Mouse (Mus musculus) kidney, adult 11 months (tissue): ENCODE data around the gene Arhgdig.
"Not testable (repeated sequence)": the region's sequence is repeated elsewhere in the genome, so short reads cannot be mapped to it uniquely, and the experiment has no call there.

Source experiments
- DNase-seq: peaks from one replicate; pipeline ENCODE4 v3.0.0; 2022

Arhgdig gene

GRCm38 (mm10) chr17:26203321-26203811 is 4.2 kb downstream of the Arhgdig start:
- DNase-seq = peak; percentile 38

GRCm38 (mm10) chr17:26202737-26203136 is 4.8 kb downstream of the Arhgdig start, which contains the start of gene Rgs11:
Gene Rgs11 (plus strand): TSS chr17:26202951.
- no peak for DNase-seq

GRCm38 (mm10) chr17:26201998-26202397 is 5.6 kb downstream of the Arhgdig start:
- DNase-seq = peak; percentile 40

GRCm38 (mm10) chr17:26200831-26201705 is 6.5 kb downstream of the Arhgdig start:
- DNase-seq = no peak

- no peak for DNase-seq
Observed at GRCm38 (mm10) chr17:26198892-26199291, 8.7 kb downstream of the Arhgdig start, which contains the start of gene Pdia2. Gene Pdia2 (minus strand): TSS chr17:26199087.

- DNase-seq = peak; percentile 80
Observed at GRCm38 (mm10) chr17:26192481-26193190, 14.9 kb downstream of the Arhgdig start.

GRCm38 (mm10) chr17:26191486-26191885 is 16.1 kb downstream of the Arhgdig start:
- DNase-seq = not testable (repeated sequence)

- DNase-seq = no peak
Observed at GRCm38 (mm10) chr17:26188091-26188805, 19.3 kb downstream of the Arhgdig start.

- no peak for DNase-seq
Observed at GRCm38 (mm10) chr17:26187592-26187991, 20.0 kb downstream of the Arhgdig start.

GRCm38 (mm10) chr17:26181179-26181578 is 26.4 kb downstream of the Arhgdig start:
- no peak for DNase-seq

GRCm38 (mm10) chr17:26178611-26179010 is 29.0 kb downstream of the Arhgdig start:
- DNase-seq = no peak

- not testable (repeated sequence) for DNase-seq
Observed at GRCm38 (mm10) chr17:26175248-26175647, 32.3 kb downstream of the Arhgdig start.

- DNase-seq = no peak
Observed at GRCm38 (mm10) chr17:26168039-26168438, 39.5 kb downstream of the Arhgdig start.

GRCm38 (mm10) chr17:26162736-26163135 is 44.9 kb downstream of the Arhgdig start:
- DNase-seq = no peak

GRCm38 (mm10) chr17:26151886-26152630 is 55.5 kb downstream of the Arhgdig start:
- no peak for DNase-seq
